Mouse (Mus musculus): ENCODE measurements at regions not wholly inside any gene's neighbourhood (a gene's known extent, or its start where the extent isn't known, plus 50 kb on each side); places are given as distances from the start of the nearest gene placed in this dataset.

DNA sequence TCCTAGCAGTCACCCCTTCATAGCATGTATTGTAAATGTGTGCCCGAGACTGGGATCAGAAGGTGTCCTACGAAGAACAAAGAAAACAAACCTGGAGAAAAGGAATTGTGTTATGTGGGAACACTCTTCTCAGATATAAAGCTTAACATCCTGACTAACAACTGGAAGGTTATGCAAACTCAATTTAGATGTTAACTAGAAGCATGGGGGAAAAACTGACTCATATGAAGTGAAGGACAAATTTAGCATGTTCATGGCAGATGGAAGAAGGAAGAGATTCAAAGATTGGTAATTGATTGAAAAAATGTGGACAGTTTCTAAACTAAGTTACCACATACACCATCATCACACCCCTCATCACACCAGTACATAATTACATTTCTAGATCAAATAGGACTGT is 1307.1 kb upstream of the Gm7489 start:
- DNase-seq, result no peak

DNA sequence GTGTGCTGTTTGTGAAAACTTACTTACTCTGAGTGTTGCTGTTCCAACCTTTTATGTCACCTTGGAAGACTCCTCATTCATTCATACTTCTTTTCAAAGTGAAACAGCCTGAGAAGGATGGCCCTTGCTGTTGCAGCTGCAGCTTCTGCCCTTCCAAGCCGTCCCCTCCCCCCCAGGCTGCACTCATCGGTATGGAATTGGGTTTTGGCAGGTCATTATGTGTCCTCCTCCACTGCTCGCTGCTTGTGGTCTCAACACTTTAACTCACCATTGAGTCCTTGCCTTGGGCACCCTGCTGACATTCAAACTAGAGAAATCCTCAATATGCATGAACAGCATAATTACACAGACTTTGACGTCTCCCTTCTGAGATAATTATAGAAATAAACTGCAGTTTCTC is 1295.3 kb upstream of the Gm7489 start:
- no peak for DNase-seq

DNA sequence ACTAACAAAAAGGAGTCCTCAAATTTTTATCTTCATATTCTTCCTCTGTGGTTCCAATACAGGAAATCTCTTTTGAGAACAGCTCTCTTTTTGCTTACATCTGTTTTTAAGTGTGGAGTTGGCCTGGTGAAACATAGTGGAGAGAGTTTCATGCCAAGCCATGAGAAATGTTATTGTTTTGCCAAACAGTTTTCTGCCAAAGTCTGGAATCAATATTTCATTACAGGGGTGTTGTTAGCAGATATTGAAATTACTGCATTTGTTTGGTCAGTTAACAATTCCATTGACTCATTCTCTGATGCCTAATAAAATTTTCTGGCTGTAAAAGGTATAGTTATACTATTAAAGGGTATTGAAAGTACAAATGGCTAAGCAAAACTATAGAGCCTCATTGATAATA is 1285.2 kb upstream of the Gm7489 start:
- no peak for DNase-seq

DNA sequence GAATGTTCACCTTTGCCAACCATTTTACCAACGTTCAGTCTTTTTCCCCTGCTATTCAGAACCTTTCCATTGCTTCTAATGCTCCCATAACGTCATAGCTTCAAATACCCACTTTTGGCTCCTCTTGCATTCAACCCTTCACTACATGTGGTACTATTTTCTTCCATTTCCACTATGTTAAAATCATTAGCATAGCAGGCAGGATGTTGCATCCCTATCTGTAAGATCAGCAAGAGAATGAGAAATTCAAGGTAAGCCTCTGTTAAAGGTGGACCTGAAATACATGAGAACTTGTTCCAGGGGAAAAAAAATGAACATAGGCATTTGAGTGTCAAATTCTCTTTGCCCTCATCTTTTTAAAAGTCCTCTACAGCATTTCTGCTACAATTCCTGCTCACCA is 1284.7 kb upstream of the Gm7489 start:
- DNase-seq, result no peak

DNA sequence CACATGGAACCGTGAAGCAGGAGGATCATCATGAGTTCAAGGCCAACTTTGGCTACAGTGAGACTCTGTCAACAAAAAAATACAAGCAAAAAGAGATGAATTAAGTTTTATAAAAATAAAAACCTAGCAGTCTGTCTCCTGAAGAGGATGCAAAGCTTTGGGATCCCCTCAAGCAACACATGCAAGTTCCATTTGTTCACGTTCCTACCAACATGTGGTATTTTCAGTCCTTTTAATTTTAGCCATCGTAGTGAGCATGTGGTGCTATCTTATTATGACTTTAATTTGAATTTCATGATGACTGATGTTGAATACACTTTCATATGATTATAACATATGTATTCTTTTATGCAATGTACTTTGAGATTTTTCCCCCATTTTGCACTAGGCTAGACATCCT is 1244.9 kb upstream of the Gm7489 start:
- DNase-seq, result no peak

DNA sequence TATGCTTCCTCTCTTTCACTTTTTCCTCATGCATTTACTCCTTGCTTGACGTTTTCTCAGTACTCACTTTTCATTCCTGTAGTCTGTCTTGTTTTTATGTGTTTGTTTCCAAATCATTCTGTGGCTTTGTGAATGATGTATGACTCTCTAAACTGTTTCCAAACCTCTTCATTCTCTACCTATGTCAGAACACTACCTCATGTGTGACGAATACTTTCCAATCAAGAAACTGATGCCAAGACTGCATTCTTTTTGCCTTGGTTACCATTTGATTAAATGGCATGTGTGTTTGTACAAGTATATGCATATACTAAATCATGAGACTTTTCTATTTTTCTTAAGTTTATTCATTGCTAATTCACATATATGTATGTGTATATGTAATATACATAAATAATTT is 1238.7 kb upstream of the Gm7489 start:
- no peak for DNase-seq

DNA sequence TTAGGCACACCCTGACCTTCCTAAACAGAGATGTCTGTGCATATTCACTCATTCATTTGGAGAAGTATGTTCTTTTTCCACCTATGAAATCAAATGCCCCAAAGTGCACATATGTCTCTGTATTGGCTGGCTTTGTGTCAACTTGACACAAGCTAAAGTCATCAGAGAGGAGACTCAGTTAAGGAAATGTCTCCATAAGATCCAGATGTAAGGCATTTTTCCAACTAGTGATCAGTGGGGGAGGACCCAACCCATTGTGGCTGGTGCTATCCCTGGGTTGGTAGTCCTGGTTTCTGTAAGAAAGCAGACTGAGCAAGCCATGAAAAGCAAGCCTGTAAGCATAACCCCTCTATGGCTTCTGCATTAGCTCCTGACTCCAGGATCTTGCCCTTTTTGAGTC is 1226.8 kb upstream of the Gm7489 start:
- no peak for DNase-seq
